ENCODE assay signal across 19 mouse cellular contexts in the genomic region with DNA sequence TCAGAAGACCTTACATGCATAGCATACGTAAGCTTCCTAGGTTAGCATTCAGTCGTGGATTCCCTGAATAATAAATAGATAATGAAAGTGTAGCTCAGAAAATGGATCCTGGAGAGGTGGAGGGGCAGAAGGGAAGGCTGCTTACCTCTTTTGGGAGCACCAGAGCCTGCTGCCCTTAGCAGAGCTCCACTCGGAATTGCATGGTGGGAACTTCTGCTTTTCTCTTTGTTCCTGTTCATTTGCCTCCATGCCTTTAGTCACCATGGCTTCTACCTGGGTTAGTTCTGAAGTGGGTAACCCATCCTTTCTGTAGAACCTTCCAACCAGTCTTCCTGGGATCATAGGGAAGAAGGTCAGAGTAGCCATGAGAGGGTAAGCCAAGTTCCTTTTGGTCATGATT. TPM values are rescaled to one million over a fixed set of nuclear protein-coding genes. Genes with fewer than 3 reads are reported as not detected.
DNase-seq lines count a peak whose midpoint lies in the region; ATAC-seq and TF ChIP-seq lines count a peak whose summit lies in the region.
"Had no signal": no experiment of that assay in that cellular context is flagged by ENCODE, and none has a peak within 500 bp of the region (broad histone marks: within the 10 kb centered on the region; RNA-seq: fewer than 3 reads in every experiment).

No protein-coding gene starts in this region.

- H3K79me2 ChIP-seq in CH12.LX (replicated peaks; ENCODE audit: control insufficient read depth, extremely low read depth, insufficient read depth, poor library complexity, severe bottlenecking): no peaks in the 10 kb centered on the region

- TF ChIP-seq EP300 in CH12.LX (IDR thresholded peaks at IDR 0.05; ENCODE audit: low read length): no peak
- no peak for TF ChIP-seq EP300 in liver, postnatal 0 days (IDR thresholded peaks at IDR 0.05; ENCODE audit: low read depth)

- H3K9me3 ChIP-seq in CH12.LX (replicated peaks; ENCODE audit: low read length): no peaks in the 10 kb centered on the region
- no peaks in the 10 kb centered on the region for H3K9me3 ChIP-seq in liver, postnatal 0 days (ENCODE audit: low read length)
- H3K9me3 ChIP-seq: embryonic facial prominence, embryonic 10.5 days; embryonic facial prominence, embryonic 12.5 days; forebrain, embryonic 13.5 days; forebrain, embryonic 15.5 days had no signal

- DNase-seq in CH12.LX (ENCODE audit: extremely low read depth): no peak
- DNase-seq in liver, postnatal 0 days: no peak
- no peak for DNase-seq in spleen, postnatal 14 days (ENCODE audit: low spot score in 2 of 2)
- DNase-seq: adrenal gland, postnatal 10 days; adrenal gland, postnatal 25 days; cerebellum, adult 11-12 months; cerebellum, adult 2 months; cerebellum, adult 9-10 months; cerebellum, postnatal 10 days; cerebellum, postnatal 25 days; forebrain, postnatal 0 days had no signal

- H3K4me3 ChIP-seq in CH12.LX (replicated peaks in 1 of 3; ENCODE audit: low read depth in 2 of 3, low read length in 2 of 3, poor library complexity in 1 of 3): no peak overlapping the region
- H3K4me3 ChIP-seq in liver, postnatal 0 days (ENCODE audit: low read depth, low read length): no peak overlapping the region
- H3K4me3 ChIP-seq: embryonic facial prominence, embryonic 10.5 days; embryonic facial prominence, embryonic 12.5 days; forebrain, embryonic 13.5 days; forebrain, embryonic 15.5 days had no signal

- no peak overlapping the region for H3K27ac ChIP-seq in CH12.LX (ENCODE audit: insufficient read depth, low read depth)
- H3K27ac ChIP-seq in liver, postnatal 0 days (ENCODE audit: low read depth): no peak overlapping the region
- H3K27ac ChIP-seq: embryonic facial prominence, embryonic 10.5 days; embryonic facial prominence, embryonic 12.5 days; forebrain, embryonic 13.5 days; forebrain, embryonic 15.5 days had no signal

- TF ChIP-seq POLR2A in CH12.LX (IDR thresholded peaks at IDR 0.05; ENCODE audit: low read depth, low read length): no peak

- in situ Hi-C loops in CH12.LX (cut with MboI; ENCODE audit: low pct_ligation_motif_present, low pct_unique_long_range_greater_than_20kb, low sequenced_read_pairs): no loop called here

- peaks cover 7 to 28% of the 10 kb centered on the region in 2 experiments; a peak in 3 of 4 replicates for H3K4me1 ChIP-seq in CH12.LX (ENCODE audit: control insufficient read depth in 1 of 2, insufficient read depth in 2 of 2)
- no peaks in the 10 kb centered on the region for H3K4me1 ChIP-seq in liver, postnatal 0 days (ENCODE audit: insufficient read depth)
- H3K4me1 ChIP-seq: embryonic facial prominence, embryonic 10.5 days; embryonic facial prominence, embryonic 12.5 days; forebrain, embryonic 13.5 days; forebrain, embryonic 15.5 days had no signal

- TF ChIP-seq RAD21 in CH12.LX (IDR thresholded peaks at IDR 0.05; ENCODE audit: low read depth, low read length): no peak

- no peak overlapping the region for H3K9ac ChIP-seq in CH12.LX (ENCODE audit: insufficient read depth, low read depth)
- H3K9ac ChIP-seq in liver, postnatal 0 days (replicated peaks): no peak overlapping the region
- H3K9ac ChIP-seq: embryonic facial prominence, embryonic 12.5 days; forebrain, embryonic 13.5 days; forebrain, embryonic 15.5 days; forebrain, postnatal 0 days had no signal

- H3K27me3 ChIP-seq in CH12.LX (replicated peaks): no peaks in the 10 kb centered on the region
- H3K27me3 ChIP-seq in liver, postnatal 0 days (ENCODE audit: insufficient read depth, low read length): no peaks in the 10 kb centered on the region
- H3K27me3 ChIP-seq: embryonic facial prominence, embryonic 12.5 days; forebrain, embryonic 13.5 days; forebrain, embryonic 15.5 days had no signal

- dilution Hi-C loops in CH12.LX (cut with MboI; ENCODE audit: extremely low pct_ligation_motif_present, extremely low pct_unique_long_range_greater_than_20kb, low sequenced_read_pairs): no loop called here

- peak overlapping the region; percentile 29; the same call in 1 of the 2 replicates for H3K4me2 ChIP-seq in CH12.LX (ENCODE audit: insufficient read depth, low read depth, poor library complexity, severe bottlenecking)
- no peak overlapping the region for H3K4me2 ChIP-seq in liver, postnatal 0 days (ENCODE audit: low read depth, low read length)
- H3K4me2 ChIP-seq: embryonic facial prominence, embryonic 12.5 days; forebrain, embryonic 13.5 days; forebrain, embryonic 15.5 days had no signal

- no peak for TF ChIP-seq CTCF in CH12.LX (conservative IDR thresholded peaks at IDR 0.05 in 1 of 2, IDR thresholded peaks at IDR 0.05 in 1 of 2; ENCODE audit: low read depth in 2 of 2, low read length in 2 of 2)
- TF ChIP-seq CTCF in liver, postnatal 0 days (IDR thresholded peaks at IDR 0.05; ENCODE audit: low read depth): no peak

- peaks cover 0 to 2% of the 10 kb centered on the region in 2 experiments for H3K36me3 ChIP-seq in CH12.LX (replicated peaks in 1 of 2; ENCODE audit: control insufficient read depth in 1 of 2, insufficient read depth in 1 of 2, low read length in 1 of 2)
- 0 out of 2 replicates have a peak, but pooled peaks cover 3% of the 10 kb centered on the region for H3K36me3 ChIP-seq in liver, postnatal 0 days (replicated peaks; ENCODE audit: insufficient read depth, low read length)
- H3K36me3 ChIP-seq: embryonic facial prominence, embryonic 10.5 days; embryonic facial prominence, embryonic 12.5 days; forebrain, embryonic 15.5 days had no signal

- 76% methylated on average over 3 of the region's 3 CpGs for WGBS in liver, postnatal 0 days (ENCODE audit: insufficient replicate concordance)

- peak; percentile 78 for ATAC-seq in megakaryocyte, adult 5-6 weeks (ENCODE audit: poor library complexity, severe bottlenecking)
- ATAC-seq in monocyte, adult 5-6 weeks (replicated peaks; ENCODE audit: insufficient number of reproducible peaks, low FRiP score, low TSS enrichment, poor library complexity, severe bottlenecking): peak; percentile 49; the same call in 1 of the 2 replicates
- no peak for ATAC-seq in cerebellum, adult (ENCODE audit: insufficient number of reproducible peaks, low FRiP score, low TSS enrichment)
- no peak for ATAC-seq in liver, postnatal 0 days
- ATAC-seq: CD4-positive, CD25-positive, alpha-beta regulatory T cell, adult 4 months; forebrain, embryonic 13.5 days; forebrain, embryonic 15.5 days; forebrain, postnatal 0 days had no signal

TF ChIP-seq in CH12.LX, 34 proteins besides CTCF, POLR2A, EP300 and RAD21:
- TF ChIP-seq TCF12 (IDR thresholded peaks at IDR 0.05; ENCODE audit: low read depth, low read length): no peak
- no peak for TF ChIP-seq HCFC1 (IDR thresholded peaks at IDR 0.05; ENCODE audit: low read depth, low read length)
- no peak for TF ChIP-seq BHLHE40 (IDR thresholded peaks at IDR 0.05; ENCODE audit: low read depth, low read length)
- no peak for TF ChIP-seq ELF1 (IDR thresholded peaks at IDR 0.05; ENCODE audit: low read depth, low read length)
- TF ChIP-seq SMC3 (IDR thresholded peaks at IDR 0.05; ENCODE audit: low read depth, low read length): no peak
- TF ChIP-seq IRF4 (IDR thresholded peaks at IDR 0.05; ENCODE audit: low read depth, low read length): no peak
- no peak for TF ChIP-seq CHD1 (IDR thresholded peaks at IDR 0.05; ENCODE audit: low read depth, low read length)
- no peak for TF ChIP-seq MEF2A (IDR thresholded peaks at IDR 0.05; ENCODE audit: borderline replicate concordance, low read depth, low read length)
- no peak for TF ChIP-seq ETS1 (conservative IDR thresholded peaks at IDR 0.05; ENCODE audit: low read depth, low read length)
- TF ChIP-seq PAX5 (IDR thresholded peaks at IDR 0.05; ENCODE audit: low read length): no peak
- no peak for TF ChIP-seq TBP (conservative IDR thresholded peaks at IDR 0.05; ENCODE audit: low read depth, low read length)
- TF ChIP-seq ZC3H11A (IDR thresholded peaks at IDR 0.05; ENCODE audit: low read depth, low read length): no peak

RNA-seq across cellular contexts. Expression of a gene that starts 13.4 kb away (rescaled TPM):
- total RNA-seq in CH12.LX (2012; rRNA removed) (3.9 and 4.6 TPM in 2 replicates), CH12.LX (2014; rRNA removed) (3.2 and 3.9 TPM in 2 replicates)
- polyA plus RNA-seq in CH12.LX (2012; ENCODE audit: insufficient read length, low read depth): 2.4 and 2.8 TPM in 2 replicates
- 2.9 and 4.0 TPM in 2 replicates for total RNA-seq in megakaryocyte, adult 5-6 weeks (2015)
- total RNA-seq in megakaryocyte, adult 5-6 weeks (2017): 3.9 and 5.6 TPM in 2 replicates
- total RNA-seq in monocyte, adult 5-6 weeks (2017): 5.4 to 6.6 TPM (median 6.4 TPM) in 3 replicates
- 4.1 TPM in 2 replicates for polyA plus RNA-seq in liver, postnatal 0 days (2015; fragmentation: Nextera tagmentation; extraction: Ambion mirVana)

RNA-seq across cellular contexts. Expression of a gene that starts 13.5 kb away (rescaled TPM):
- 16.8 and 17.4 TPM in 2 replicates for total RNA-seq in CH12.LX (2012; rRNA removed)
- total RNA-seq in CH12.LX (2014; rRNA removed): 9.4 and 10.5 TPM in 2 replicates
- polyA plus RNA-seq in CH12.LX (2012; ENCODE audit: insufficient read length, low read depth): 17.1 and 20.8 TPM in 2 replicates
- total RNA-seq in megakaryocyte, adult 5-6 weeks (2015): 26.9 and 27.1 TPM in 2 replicates
- total RNA-seq in megakaryocyte, adult 5-6 weeks (2017): 32.1 and 43.5 TPM in 2 replicates
- total RNA-seq in monocyte, adult 5-6 weeks (2017): 87.3 to 90.8 TPM (median 90.0 TPM) in 3 replicates
- 3.0 and 3.5 TPM in 2 replicates for polyA plus RNA-seq in liver, postnatal 0 days (2015; fragmentation: Nextera tagmentation; extraction: Ambion mirVana)

Comparison
In these comparisons a context has a peak if more than half of its experiments do, and no peak if none do; other contexts are left out.
1. ATAC-seq: peak in megakaryocyte, adult 5-6 weeks (single experiment) and monocyte, adult 5-6 weeks (single experiment); none in cerebellum, adult (single experiment) and liver, postnatal 0 days (single experiment).